Mouse (Mus musculus): ENCODE measurements around the gene Baz1a. TPM values are rescaled to one million over a fixed set of nuclear protein-coding genes. Genes with fewer than 3 reads are reported as not detected.

The Baz1a gene
- total and polyA plus RNA-seq, 2 experiments: 1.6 to 6.8 TPM

GRCm38 (mm10) chr12:54986052-54986717, 28.0 kb downstream of the Baz1a start, which contains the start of gene Gm20403:
Gm20403 (minus strand) TSS chr12:54986529.
- Histone ChIP-seq H3K27ac (replicated peaks; ENCODE audit: insufficient read depth, low read depth, low read length) (peak within 1 kb of the TSS; percentile 67), H3K36me3 (ENCODE audit: control insufficient read depth, insufficient read depth, low read length) (no peaks in the 10 kb centered on the region), H3K79me2 (ENCODE audit: control insufficient read depth, insufficient read depth, low read length) (peaks cover 11% of the 10 kb centered on the region; the same call in 1 of the 2 replicates), H3K4me3 (ENCODE audit: insufficient read depth, low read depth, low read length) (peak within 1 kb of the TSS; percentile 90), H3K4me1 (ENCODE audit: control insufficient read depth, insufficient read depth, low read length) (peaks cover 4% of the 10 kb centered on the region), H3K27me3 (ENCODE audit: control insufficient read depth, insufficient read depth, low read length) (no peaks in the 10 kb centered on the region), H3K9ac (ENCODE audit: low read depth, low read length) (peak within 1 kb of the TSS; percentile 89)
- DNase-seq (ENCODE audit: extremely low read depth, low read depth, low spot score): peak; percentile 88
- no peak for TF ChIP-seq CTCF (IDR thresholded peaks at IDR 0.05; ENCODE audit: low read depth, low read length)
- peak; percentile 91 for TF ChIP-seq POLR2A (IDR thresholded peaks at IDR 0.05; ENCODE audit: extremely low read depth, insufficient read depth, low read length)
- under 1% methylated on average over 60 of the region's 60 CpGs for WGBS

- 2% methylated on average over 113 of the region's 117 CpGs for WGBS
- peak overlapping the region; percentile 90 for H3K4me3 ChIP-seq (ENCODE audit: insufficient read depth, low read depth, low read length)
- TF ChIP-seq POLR2A (IDR thresholded peaks at IDR 0.05; ENCODE audit: extremely low read depth, insufficient read depth, low read length) (0 out of 2 replicates have a peak, but pooled peaks have one; percentile 5), CTCF (IDR thresholded peaks at IDR 0.05; ENCODE audit: low read depth, low read length) (0 out of 2 replicates have a peak, but pooled peaks have one; percentile 8)
- H3K36me3 ChIP-seq (ENCODE audit: control insufficient read depth, insufficient read depth, low read length): no peaks in the 10 kb centered on the region
- H3K27ac ChIP-seq (replicated peaks; ENCODE audit: insufficient read depth, low read depth, low read length): peak overlapping the region; percentile 67
- H3K9ac ChIP-seq (ENCODE audit: low read depth, low read length): peak overlapping the region; percentile 89
- H3K79me2 ChIP-seq (ENCODE audit: control insufficient read depth, insufficient read depth, low read length): peaks cover 11% of the 10 kb centered on the region; the same call in 1 of the 2 replicates
- H3K27me3 ChIP-seq (ENCODE audit: control insufficient read depth, insufficient read depth, low read length): no peaks in the 10 kb centered on the region
- no peak for DNase-seq (ENCODE audit: extremely low read depth, low read depth, low spot score)
- H3K4me1 ChIP-seq (ENCODE audit: control insufficient read depth, insufficient read depth, low read length): peaks cover 4% of the 10 kb centered on the region
These were observed 28.7 kb downstream of the Baz1a start for GRCm38 (mm10) chr12:54985257-54986051.

- 0 out of 2 replicates have a peak, but pooled peaks have one; percentile 12 for TF ChIP-seq CTCF (IDR thresholded peaks at IDR 0.05; ENCODE audit: low read depth, low read length)
- 0 out of 2 replicates have a peak, but pooled peaks have one; percentile 41 for TF ChIP-seq POLR2A (IDR thresholded peaks at IDR 0.05; ENCODE audit: extremely low read depth, insufficient read depth, low read length)
- 2% methylated on average over 41 of the region's 42 CpGs for WGBS
- Histone ChIP-seq H3K27me3 (ENCODE audit: control insufficient read depth, insufficient read depth, low read length) (no peaks in the 10 kb centered on the region), H3K9ac (ENCODE audit: low read depth, low read length) (peak overlapping the region; percentile 89), H3K27ac (replicated peaks; ENCODE audit: insufficient read depth, low read depth, low read length) (peak overlapping the region; percentile 67), H3K4me1 (ENCODE audit: control insufficient read depth, insufficient read depth, low read length) (peaks cover 4% of the 10 kb centered on the region), H3K79me2 (ENCODE audit: control insufficient read depth, insufficient read depth, low read length) (peaks cover 11% of the 10 kb centered on the region; the same call in 1 of the 2 replicates), H3K36me3 (ENCODE audit: control insufficient read depth, insufficient read depth, low read length) (no peaks in the 10 kb centered on the region), H3K4me3 (ENCODE audit: insufficient read depth, low read depth, low read length) (peak overlapping the region; percentile 90)
- peak; percentile 64 for DNase-seq (ENCODE audit: extremely low read depth, low read depth, low spot score)
These were observed 29.4 kb downstream of the Baz1a start for GRCm38 (mm10) chr12:54984701-54985256.

- Histone ChIP-seq H3K27ac (replicated peaks; ENCODE audit: insufficient read depth, low read depth, low read length) (no peak overlapping the region), H3K9ac (ENCODE audit: low read depth, low read length) (no peak overlapping the region), H3K27me3 (ENCODE audit: control insufficient read depth, insufficient read depth, low read length) (no peaks in the 10 kb centered on the region), H3K36me3 (ENCODE audit: control insufficient read depth, insufficient read depth, low read length) (no peaks in the 10 kb centered on the region), H3K4me1 (ENCODE audit: control insufficient read depth, insufficient read depth, low read length) (peaks cover 6% of the 10 kb centered on the region), H3K79me2 (ENCODE audit: control insufficient read depth, insufficient read depth, low read length) (peaks cover 18% of the 10 kb centered on the region), H3K4me3 (ENCODE audit: insufficient read depth, low read depth, low read length) (no peak overlapping the region)
- TF ChIP-seq CTCF (IDR thresholded peaks at IDR 0.05; ENCODE audit: low read depth, low read length) (no peak), POLR2A (IDR thresholded peaks at IDR 0.05; ENCODE audit: extremely low read depth, insufficient read depth, low read length) (no peak)
- WGBS: 89% methylated on average over 7 of the region's 7 CpGs
- no peak for DNase-seq (ENCODE audit: extremely low read depth, low read depth, low spot score)
These were observed 31.0 kb downstream of the Baz1a start for GRCm38 (mm10) chr12:54982935-54983715.

DNA sequence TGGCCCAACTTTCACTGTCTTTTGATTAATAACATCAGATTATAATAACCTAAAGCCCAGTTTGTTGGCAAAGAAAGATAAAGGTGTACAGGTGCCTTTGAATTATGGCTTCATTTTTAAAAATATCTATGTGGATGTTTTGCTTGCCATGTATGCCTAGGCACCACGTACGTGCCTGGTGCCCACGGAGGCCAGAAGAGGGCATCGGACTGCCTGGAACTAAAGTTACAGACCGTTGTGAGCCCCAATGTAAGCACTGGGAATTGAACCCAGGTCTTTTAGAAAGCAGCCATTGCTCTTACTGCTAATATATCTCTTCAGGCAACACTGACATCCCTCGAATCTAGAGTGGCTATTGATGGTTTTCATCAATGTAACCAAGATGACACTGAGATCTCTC, 32.2 kb downstream of the Baz1a start:
- Histone ChIP-seq H3K4me1 (ENCODE audit: control insufficient read depth, insufficient read depth, low read length) (peaks cover 6% of the 10 kb centered on the region), H3K36me3 (ENCODE audit: control insufficient read depth, insufficient read depth, low read length) (no peaks in the 10 kb centered on the region), H3K27ac (replicated peaks; ENCODE audit: insufficient read depth, low read depth, low read length) (no peak overlapping the region), H3K79me2 (ENCODE audit: control insufficient read depth, insufficient read depth, low read length) (peaks cover 18% of the 10 kb centered on the region), H3K9ac (ENCODE audit: low read depth, low read length) (no peak overlapping the region), H3K27me3 (ENCODE audit: control insufficient read depth, insufficient read depth, low read length) (no peaks in the 10 kb centered on the region), H3K4me3 (ENCODE audit: insufficient read depth, low read depth, low read length) (no peak overlapping the region)
- DNase-seq (ENCODE audit: extremely low read depth, low read depth, low spot score): no peak
- TF ChIP-seq CTCF (IDR thresholded peaks at IDR 0.05; ENCODE audit: low read depth, low read length) (peak; percentile 42), POLR2A (IDR thresholded peaks at IDR 0.05; ENCODE audit: extremely low read depth, insufficient read depth, low read length) (no peak)
- WGBS: 92% methylated on average over 6 of the region's 6 CpGs

All from liver, adult 2 months (tissue).